Mouse (Mus musculus) midbrain, embryonic 14.5 days (tissue): ENCODE measurements at regions not wholly inside any gene's neighbourhood (a gene's known extent, or its start where the extent isn't known, plus 50 kb on each side); places are given as distances from the start of the nearest gene placed in this dataset.

Source experiments
- ATAC-seq: fragments of 200-750 bp; cut with Nextera tagmentation; 2 replicates; pipeline ENCODE4 v1.8.0; 2017; ENCODE audit warnings: moderate number of reproducible peaks, moderate library complexity; ENCODE audit not compliant: low FRiP score, low TSS enrichment
- DNase-seq: peaks from one replicate; pipeline ENCODE4 v3.0.0-alpha.2; 2015
- H3K27ac ChIP-seq: fragments of 300-500 bp; sonication (generic); replicated peaks from 2 replicates; pipeline ENCODE4 v1.5.1; 2014; ENCODE audit warnings: mild to moderate bottlenecking, low read depth, low read length, moderate library complexity
- H3K27me3 ChIP-seq: fragments of 300-500 bp; sonication (generic); 2 replicates; pipeline ENCODE4 v1.6.1; 2014; ENCODE audit warnings: low read length, control low read depth, mixed read lengths; ENCODE audit not compliant: control insufficient read depth, insufficient read depth
- H3K36me3 ChIP-seq: fragments of 300-500 bp; sonication (generic); 2 replicates; pipeline ENCODE4 v1.6.1; 2014; ENCODE audit warnings: low read length, control low read depth; ENCODE audit not compliant: control insufficient read depth, insufficient read depth
- H3K4me1 ChIP-seq: fragments of 300-500 bp; sonication (generic); 2 replicates; pipeline ENCODE4 v1.6.1; 2014; ENCODE audit warnings: mild to moderate bottlenecking, antibody characterized with exemption, low read length, control low read depth; ENCODE audit not compliant: control insufficient read depth, insufficient read depth
- H3K4me2 ChIP-seq: fragments of 300-500 bp; sonication (generic); 2 replicates; pipeline ENCODE4 v1.6.1; 2014; ENCODE audit warnings: mild to moderate bottlenecking, low read length, moderate library complexity
- H3K4me3 ChIP-seq: fragments of 300-500 bp; sonication (generic); replicated peaks from 2 replicates; pipeline ENCODE4 v1.5.1; 2014; ENCODE audit warnings: low read depth, low read length
- H3K9ac ChIP-seq: fragments of 300-500 bp; sonication (generic); replicated peaks from 2 replicates; pipeline ENCODE4 v1.6.1; 2014; ENCODE audit warnings: mild to moderate bottlenecking, low read length, moderate library complexity
- H3K9me3 ChIP-seq: fragments of 300-500 bp; sonication (generic); 2 replicates; pipeline ENCODE4 v1.6.1; 2016; ENCODE audit warnings: low read length, control low read depth, mixed read lengths; ENCODE audit not compliant: control insufficient read depth
- WGBS: fragments of 180-500 bp; shearing (Covaris S2); extraction: QIAGEN DNeasy Blood & Tissue Kit; methylation state at CpG from one replicate; pipeline ENCODE4 v1.1.7; 2014; 5-methylcytosine and 5-hydroxymethylcytosine counted together

DNA sequence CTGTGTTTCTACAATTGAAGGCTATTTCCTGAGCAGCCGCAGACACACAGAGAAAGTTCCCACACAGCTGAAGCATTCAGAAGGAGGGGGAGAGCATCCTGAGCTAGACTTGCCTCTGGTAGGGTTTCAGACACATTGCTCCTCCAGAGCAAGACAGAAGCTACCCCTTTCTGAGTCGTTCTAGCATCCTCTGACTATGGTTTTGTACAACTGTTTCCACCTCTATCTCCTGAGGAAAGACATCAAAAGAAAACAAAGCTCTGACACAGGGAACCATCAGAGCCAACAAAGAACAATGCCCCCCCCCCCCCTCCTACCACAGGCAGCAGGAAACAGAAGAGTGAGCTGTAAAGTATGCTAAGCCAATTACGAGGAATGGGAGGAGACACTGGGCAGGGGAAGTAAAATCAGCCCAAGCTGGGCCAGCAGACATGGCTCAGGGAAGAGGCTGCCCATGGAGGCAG lies 132.3 kb upstream of the Atp2b1 start:
- ATAC-seq = no peak

DNA sequence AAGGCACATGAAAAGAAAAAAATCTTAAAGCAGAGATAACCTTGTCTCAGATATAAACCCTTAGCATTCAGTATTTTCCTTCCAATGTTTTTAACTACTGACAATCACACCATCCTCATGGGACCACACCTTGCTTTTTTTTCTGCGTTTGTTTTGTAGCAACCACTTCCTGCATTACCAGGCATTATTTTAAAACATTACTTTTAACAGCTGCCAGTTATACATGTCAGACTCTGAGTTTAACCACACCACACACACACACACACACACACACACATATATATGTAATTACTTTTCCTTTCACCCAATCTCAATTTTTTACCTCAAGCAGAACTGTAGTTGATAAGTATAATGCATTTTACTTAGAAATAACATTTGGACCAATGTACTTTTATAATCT lies 128.8 kb upstream of the Atp2b1 start:
- no peak overlapping the region for H3K27ac ChIP-seq
- no peaks in the 10 kb centered on the region for H3K27me3 ChIP-seq
- no peaks in the 10 kb centered on the region for H3K9me3 ChIP-seq
- no peaks in the 10 kb centered on the region for H3K4me1 ChIP-seq
- ATAC-seq = no peak
- H3K36me3 ChIP-seq = no peaks in the 10 kb centered on the region
- 88% methylated on average over 1 of the region's 1 CpGs for WGBS
- H3K4me2 ChIP-seq = no peak overlapping the region
- no peak overlapping the region for H3K9ac ChIP-seq
- no peak overlapping the region for H3K4me3 ChIP-seq
- no peak for DNase-seq

More for the DNA sequence above, 132.3 kb upstream of the Atp2b1 start:
- Histone ChIP-seq H3K9me3 (no peaks in the 10 kb centered on the region), H3K4me3 (no peak overlapping the region), H3K4me1 (no peaks in the 10 kb centered on the region), H3K27me3 (no peaks in the 10 kb centered on the region), H3K4me2 (no peak overlapping the region), H3K27ac (no peak overlapping the region), H3K9ac (no peak overlapping the region), H3K36me3 (no peaks in the 10 kb centered on the region)
- no peak for DNase-seq
- 13% methylated on average over 3 of the region's 3 CpGs for WGBS

DNA sequence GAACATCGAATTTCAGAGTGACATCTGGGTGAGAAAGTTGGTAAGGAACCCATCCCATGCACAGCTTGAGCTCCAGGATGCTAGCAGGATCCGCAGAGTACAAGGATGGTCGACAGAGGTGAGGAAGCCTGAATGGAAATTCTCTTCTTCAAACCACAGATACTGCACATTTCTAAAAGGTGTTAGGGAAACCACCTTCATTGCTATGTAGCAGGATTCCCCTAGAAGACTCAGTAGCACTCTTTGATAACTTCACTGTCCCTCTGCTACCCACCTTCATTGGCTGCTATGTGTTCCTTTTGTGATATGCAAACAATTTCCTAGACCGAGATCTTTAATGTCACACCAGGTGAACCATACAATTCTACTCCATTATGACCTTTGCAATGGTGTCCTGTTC lies 128.1 kb upstream of the Atp2b1 start:
- no peaks in the 10 kb centered on the region for H3K9me3 ChIP-seq
- DNase-seq (no peak), ATAC-seq (no peak)
- no peak overlapping the region for H3K4me3 ChIP-seq
- 81% methylated on average over 4 of the region's 4 CpGs for WGBS
- H3K36me3 ChIP-seq = no peaks in the 10 kb centered on the region
- no peaks in the 10 kb centered on the region for H3K4me1 ChIP-seq
- H3K27me3 ChIP-seq = no peaks in the 10 kb centered on the region
- H3K4me2 ChIP-seq = no peak overlapping the region
- no peak overlapping the region for H3K9ac ChIP-seq
- H3K27ac ChIP-seq = no peak overlapping the region

DNA sequence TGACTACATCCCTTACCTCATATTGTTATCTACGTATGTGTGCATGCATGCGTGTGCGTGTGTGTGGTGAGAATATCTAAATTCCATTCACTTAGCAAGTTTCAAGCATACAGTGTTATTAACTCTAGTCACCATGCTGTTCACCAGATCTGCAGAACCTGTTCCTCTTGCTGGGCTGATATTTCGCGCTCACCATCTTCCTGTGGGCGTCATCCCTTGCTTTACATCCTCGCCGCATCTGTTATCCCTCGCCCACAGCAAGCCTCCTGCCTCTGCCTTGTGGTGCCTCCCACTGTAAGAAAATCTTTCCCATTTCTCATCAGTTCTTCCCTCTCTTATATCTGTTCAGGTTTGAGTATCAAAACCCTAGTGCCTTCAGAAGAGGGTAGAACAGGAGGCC lies 124.4 kb upstream of the Atp2b1 start:
- WGBS = 97% methylated on average over 9 of the region's 9 CpGs
- no peak for DNase-seq
- H3K4me2 ChIP-seq = no peak overlapping the region
- no peak overlapping the region for H3K9ac ChIP-seq
- H3K27ac ChIP-seq = no peak overlapping the region
- no peaks in the 10 kb centered on the region for H3K27me3 ChIP-seq
- no peaks in the 10 kb centered on the region for H3K4me1 ChIP-seq
- no peaks in the 10 kb centered on the region for H3K36me3 ChIP-seq
- H3K9me3 ChIP-seq = no peaks in the 10 kb centered on the region
- no peak overlapping the region for H3K4me3 ChIP-seq
- ATAC-seq = no peak

DNA sequence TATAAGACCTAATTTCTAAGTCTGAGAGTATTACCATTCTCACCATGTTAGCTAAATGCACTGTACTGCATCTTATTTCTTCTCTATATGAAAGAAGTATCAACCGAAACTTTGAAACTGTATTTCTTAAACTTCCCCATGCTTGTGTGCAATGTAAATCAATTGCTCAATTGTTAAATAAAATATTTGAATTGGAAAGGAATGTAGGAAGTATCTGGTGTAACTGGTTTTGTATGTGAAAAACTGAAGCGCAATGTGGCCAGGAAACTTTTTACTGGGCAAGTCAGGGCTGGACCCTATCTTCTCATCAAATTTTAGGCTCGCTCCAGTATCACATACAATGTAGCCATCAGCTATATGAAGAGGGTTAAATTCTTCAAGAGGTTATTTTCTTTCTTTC lies 123.8 kb upstream of the Atp2b1 start:
- no peaks in the 10 kb centered on the region for H3K4me1 ChIP-seq
- no peak overlapping the region for H3K27ac ChIP-seq
- no peak overlapping the region for H3K4me2 ChIP-seq
- no peak overlapping the region for H3K9ac ChIP-seq
- DNase-seq = no peak
- WGBS = 96% methylated on average over 3 of the region's 3 CpGs
- no peak for ATAC-seq
- no peaks in the 10 kb centered on the region for H3K36me3 ChIP-seq
- H3K9me3 ChIP-seq = no peaks in the 10 kb centered on the region
- H3K4me3 ChIP-seq = no peak overlapping the region
- no peaks in the 10 kb centered on the region for H3K27me3 ChIP-seq

DNA sequence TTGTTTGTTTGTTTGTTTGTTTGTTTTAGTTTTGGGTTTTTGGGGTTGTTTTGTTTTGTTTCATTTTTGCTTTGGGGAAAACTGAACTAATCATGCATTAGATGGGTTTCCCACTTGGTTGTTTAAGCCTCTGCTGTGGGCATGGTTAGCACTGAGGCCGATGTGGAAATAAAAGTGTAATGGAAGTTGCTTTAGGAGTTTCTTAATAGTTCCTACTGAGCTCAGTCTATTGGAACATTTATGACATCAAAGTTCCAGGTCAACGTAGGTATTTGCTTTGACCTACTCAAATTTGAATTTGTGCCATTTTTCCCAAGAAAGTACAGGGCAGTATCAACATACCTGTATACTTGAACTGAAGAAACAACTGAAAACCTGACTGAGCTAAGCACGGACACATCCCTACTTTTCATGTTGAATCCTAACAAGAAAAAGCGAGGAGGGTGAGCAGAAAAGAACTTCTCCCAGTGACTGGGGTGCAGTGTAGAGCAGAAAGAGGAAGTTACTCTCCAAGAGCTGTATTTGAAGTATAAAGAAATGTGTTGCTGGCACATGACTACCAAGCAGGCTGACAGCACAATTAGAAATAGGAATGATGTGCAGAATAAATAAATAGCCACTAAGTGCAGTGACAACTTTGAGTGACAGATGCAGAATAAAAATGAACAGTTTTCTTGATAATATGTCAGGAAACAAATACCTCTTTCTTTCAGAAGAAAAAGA lies 122.0 kb upstream of the Atp2b1 start:
- Histone ChIP-seq H3K9ac (no peak overlapping the region), H3K4me2 (no peak overlapping the region), H3K27me3 (no peaks in the 10 kb centered on the region), H3K27ac (no peak overlapping the region), H3K36me3 (no peaks in the 10 kb centered on the region), H3K4me3 (no peak overlapping the region), H3K4me1 (no peaks in the 10 kb centered on the region), H3K9me3 (no peaks in the 10 kb centered on the region)
- WGBS = 86% methylated on average over 4 of the region's 4 CpGs
- DNase-seq (no peak), ATAC-seq (no peak)

DNA sequence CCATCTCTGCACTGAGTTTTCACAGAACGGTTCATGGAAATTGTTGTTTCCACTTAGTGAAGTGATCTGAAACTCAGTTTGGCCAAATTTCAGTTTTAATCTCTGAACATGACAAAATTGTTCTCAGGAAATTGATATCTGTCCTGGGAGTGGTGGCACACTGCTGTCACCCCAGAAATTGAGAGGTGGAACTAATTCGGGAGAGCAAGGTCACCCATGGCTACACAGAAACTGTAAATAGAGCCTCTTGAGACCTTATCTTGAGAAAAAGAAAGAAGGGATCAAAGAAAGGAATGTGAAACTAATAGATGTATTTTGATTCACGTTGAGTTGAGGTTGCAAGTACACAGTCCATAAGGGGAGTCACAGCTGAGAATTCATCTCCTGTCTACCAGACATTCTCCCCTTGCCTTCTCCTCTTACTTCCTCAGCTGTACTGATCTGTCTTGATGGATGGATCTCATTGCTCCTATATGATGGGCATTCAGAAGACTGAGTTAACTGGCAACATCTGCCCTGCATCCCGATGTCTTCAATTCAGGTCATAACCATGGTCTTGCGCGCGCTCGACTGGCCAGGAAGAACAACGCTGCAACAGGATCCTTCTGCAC lies 120.2 kb upstream of the Atp2b1 start:
- no peaks in the 10 kb centered on the region for H3K4me1 ChIP-seq
- H3K36me3 ChIP-seq = no peaks in the 10 kb centered on the region
- no peak overlapping the region for H3K4me3 ChIP-seq
- DNase-seq = no peak
- H3K27ac ChIP-seq = no peak overlapping the region
- H3K27me3 ChIP-seq = no peaks in the 10 kb centered on the region
- ATAC-seq = no peak
- H3K4me2 ChIP-seq = no peak overlapping the region
- H3K9ac ChIP-seq = no peak overlapping the region
- no peaks in the 10 kb centered on the region for H3K9me3 ChIP-seq
- 88% methylated on average over 9 of the region's 9 CpGs for WGBS

DNA sequence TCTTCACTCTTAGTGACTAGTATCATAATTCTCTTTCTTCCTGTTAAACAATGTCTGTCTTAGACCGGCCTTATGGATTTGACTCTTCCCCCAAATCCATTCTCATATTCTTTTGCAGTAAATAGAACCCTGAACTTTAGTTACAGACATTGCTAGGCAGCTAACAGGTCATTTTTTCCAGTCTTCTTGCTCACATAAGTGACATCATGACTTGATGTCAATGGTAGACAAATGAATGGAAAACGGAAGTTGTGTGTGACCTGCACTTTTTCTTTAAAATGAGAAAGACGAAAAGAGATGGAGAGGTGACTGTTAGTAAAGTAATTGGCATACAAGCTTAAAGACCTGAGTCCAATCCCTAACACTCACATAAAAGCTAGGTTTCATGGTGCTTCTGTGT lies 118.2 kb upstream of the Atp2b1 start:
- 92% methylated on average over 3 of the region's 3 CpGs for WGBS
- H3K27me3 ChIP-seq = no peaks in the 10 kb centered on the region
- DNase-seq = no peak

More for the DNA sequence above, 118.2 kb upstream of the Atp2b1 start:
- H3K9ac ChIP-seq = no peak overlapping the region
- H3K27ac ChIP-seq = no peak overlapping the region
- H3K4me2 ChIP-seq = no peak overlapping the region
- ATAC-seq = no peak
- peaks cover 4% of the 10 kb centered on the region; the same call in 1 of the 2 replicates for H3K4me1 ChIP-seq
- H3K4me3 ChIP-seq = no peak overlapping the region
- H3K36me3 ChIP-seq = no peaks in the 10 kb centered on the region
- no peaks in the 10 kb centered on the region for H3K9me3 ChIP-seq
